Mouse (Mus musculus): ENCODE measurements around the gene Coro1a.
A peak's percentile ranks its signal among the peaks of the same experiment; 100 is the strongest.

Gene Coro1a

GRCm38 (mm10) chr7:126679683-126680082 lies 27.9 kb downstream of the Coro1a start:
- no peak for DNase-seq

- DNase-seq: no peak
These were observed 28.8 kb downstream of the Coro1a start for GRCm38 (mm10) chr7:126678545-126679341.

DNA sequence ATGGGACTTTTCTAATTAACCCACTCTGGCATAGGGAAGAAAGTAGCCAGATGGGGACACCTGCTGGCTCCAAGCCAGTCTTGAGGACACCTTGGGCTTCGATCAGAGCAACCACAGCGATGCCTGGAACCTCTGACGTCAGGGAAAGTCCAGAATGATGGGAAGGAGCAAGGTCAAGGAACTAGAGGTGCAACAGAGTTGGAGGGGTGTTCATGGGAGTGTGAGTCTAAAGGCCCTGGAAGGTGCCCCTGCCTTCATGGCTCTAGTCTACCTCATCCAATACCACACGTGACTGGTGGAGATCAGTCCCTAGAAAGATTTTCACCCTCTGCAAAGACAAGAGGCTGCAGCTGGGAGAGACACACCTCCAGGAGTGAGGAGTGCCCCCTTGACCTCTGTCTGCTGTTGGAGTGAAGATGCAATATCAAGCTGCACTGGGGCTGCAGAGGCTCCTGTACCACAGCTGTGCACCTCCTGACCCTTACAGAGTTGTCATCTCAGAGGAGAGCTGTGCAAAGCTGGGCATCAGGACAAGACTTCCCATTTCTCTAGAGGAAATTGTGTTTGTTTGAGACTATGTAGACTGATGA lies 30.9 kb downstream of the Coro1a start:
- no peak for DNase-seq

GRCm38 (mm10) chr7:126676207-126676606 lies 31.4 kb downstream of the Coro1a start, which contains the start of gene Sult1a1:
Gene Sult1a1, minus strand, starts transcription at chr7:126676432.
- peak; percentile 48 for DNase-seq

- DNase-seq: no peak
These were observed 32.5 kb downstream of the Coro1a start for GRCm38 (mm10) chr7:126675104-126675503.

DNA sequence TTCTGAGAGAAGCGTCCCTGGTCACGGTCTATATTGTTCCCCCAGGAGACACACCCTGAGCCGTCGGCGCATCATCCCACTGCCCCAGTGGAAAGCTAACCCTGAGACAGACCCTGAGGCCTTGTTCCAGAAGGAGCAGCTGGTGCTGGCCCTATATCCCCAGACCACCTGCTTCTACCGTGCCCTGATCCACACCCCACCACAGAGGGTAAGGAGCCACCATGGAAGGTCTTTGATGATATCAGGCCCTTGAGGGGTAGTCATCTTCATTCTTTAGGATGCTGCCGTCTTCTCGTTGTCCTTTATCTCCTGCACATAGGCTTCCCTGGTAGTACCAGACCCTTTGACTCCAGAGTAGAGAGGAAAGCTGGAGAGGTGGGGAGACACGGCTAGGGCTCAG lies 35.5 kb downstream of the Coro1a start:
- no peak for DNase-seq

GRCm38 (mm10) chr7:126670152-126670551 lies 37.4 kb downstream of the Coro1a start:
- DNase-seq: no peak

- DNase-seq: no peak
These were observed 39.1 kb downstream of the Coro1a start for GRCm38 (mm10) chr7:126668452-126668851.

DNA sequence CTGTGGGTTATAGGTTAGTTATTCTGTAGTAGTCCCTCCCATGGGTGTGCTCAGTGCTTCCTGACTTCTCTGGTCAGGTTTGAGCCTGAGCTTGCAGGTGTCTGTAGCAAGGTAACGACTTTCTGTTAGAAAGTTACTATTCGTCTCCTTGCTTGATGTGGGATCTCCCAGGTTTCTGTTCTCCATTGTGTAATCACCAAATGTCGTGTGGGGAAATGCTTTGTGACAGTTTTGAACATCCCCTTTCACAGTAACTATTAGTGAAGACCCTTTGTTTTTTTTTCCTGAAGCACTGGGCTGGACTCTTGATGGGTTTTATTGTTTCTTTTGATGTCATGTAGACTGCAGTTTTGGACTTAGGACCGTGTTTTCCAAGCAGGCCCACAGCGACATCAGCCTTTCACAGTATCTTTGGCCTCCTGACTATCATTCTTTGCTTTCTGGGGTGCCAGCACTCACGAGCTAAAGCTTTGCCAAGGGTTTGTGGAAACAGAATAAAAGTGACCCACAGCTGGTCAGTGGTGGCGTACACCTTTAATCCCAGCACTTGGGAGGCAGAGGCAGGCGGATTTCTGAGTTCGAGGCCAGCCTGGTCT lies 40.0 kb downstream of the Coro1a start:
- DNase-seq: no peak

- no peak for DNase-seq
These were observed 42.3 kb downstream of the Coro1a start for GRCm38 (mm10) chr7:126665269-126665668.

GRCm38 (mm10) chr7:126663646-126664045 lies 43.9 kb downstream of the Coro1a start:
- DNase-seq: no peak

GRCm38 (mm10) chr7:126659771-126660170 lies 47.8 kb downstream of the Coro1a start:
- no peak for DNase-seq

DNA sequence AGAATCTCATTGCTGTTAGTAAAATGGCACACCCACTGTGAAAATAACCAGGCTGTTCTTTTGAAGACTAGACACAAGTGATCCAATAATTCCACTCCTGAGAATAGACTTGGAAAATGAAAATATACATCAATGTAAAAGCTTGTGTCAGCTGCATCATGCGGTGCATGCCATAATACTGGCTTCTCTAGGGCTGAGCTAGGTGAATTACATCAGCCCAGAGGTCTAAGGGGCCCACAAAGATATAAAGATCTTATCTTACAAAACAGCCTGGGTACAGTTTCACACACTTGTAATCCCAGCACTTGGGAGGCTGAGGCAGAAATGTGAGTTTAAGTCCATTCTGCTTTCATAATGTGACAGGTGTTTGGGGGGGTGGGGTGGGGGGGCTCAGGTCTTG lies 50.1 kb downstream of the Coro1a start:
- DNase-seq: no peak

DNA sequence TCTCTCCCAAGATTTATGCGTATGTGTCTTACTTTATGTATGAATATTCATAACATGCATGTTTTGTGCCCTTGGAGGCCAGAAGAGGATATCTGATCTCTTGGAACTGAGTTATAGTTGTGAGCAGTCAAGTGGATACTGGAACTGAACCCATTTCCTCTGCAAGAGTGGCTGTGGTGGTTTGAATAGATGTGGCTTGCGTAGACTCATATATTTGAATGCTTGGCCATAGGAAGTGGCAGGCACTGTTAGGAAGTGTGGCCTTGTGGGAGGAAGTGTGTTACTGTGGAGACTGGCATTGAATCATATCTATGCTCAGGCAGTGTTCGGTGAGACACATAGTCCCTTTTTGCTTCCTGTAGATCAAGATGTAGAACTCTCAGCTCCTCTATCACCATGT lies 51.9 kb downstream of the Coro1a start:
- no peak for DNase-seq

DNA sequence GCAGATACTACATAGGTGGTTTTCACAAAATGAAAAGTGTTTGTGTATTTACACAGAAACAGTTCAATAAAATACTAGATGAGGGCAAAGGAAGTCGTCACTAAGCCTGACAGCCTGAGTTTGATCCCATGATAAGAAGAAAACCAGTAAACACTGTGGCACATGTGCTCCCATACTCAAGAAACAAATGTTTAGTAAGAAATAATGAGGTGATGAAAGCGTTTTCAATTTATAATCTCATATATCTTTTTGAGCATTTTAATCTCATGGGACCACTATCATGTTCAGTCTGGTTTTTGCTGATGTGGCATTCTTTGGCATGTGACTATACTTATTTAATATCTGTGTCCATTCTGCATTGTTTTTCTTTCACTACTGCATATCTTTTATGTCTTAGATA lies 53.6 kb downstream of the Coro1a start:
- DNase-seq: no peak

- no peak for DNase-seq
These were observed 56.7 kb downstream of the Coro1a start for GRCm38 (mm10) chr7:126650852-126651251.
